Mouse (Mus musculus): ENCODE results near the gene Olfr1157.

Gene Olfr1157

DNA sequence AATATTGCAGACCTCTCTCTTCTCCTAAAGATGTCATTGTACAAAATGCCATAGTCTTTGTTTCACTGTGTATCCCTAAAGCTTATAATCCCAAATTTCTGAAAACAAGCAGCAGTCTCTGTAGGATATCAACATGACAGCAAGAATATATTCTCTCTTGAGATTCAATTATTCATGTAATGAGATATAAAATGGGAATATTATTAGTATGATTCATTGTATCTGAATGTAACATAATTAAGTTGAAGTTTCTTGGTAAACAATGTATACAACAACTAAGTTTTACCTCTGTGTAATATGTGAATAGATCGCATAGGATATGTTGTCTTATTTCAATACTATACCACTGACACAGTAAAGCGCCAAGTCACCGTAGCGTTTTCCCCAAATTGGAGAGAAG lies at the start of gene Olfr1157:
Gene Olfr1157 (minus strand): TSS at position 101 of the 400 bp plus-strand sequence.
- in situ Hi-C loops (cut with MboI; ENCODE audit: unreplicated experiment in 2 of 2), result no loop called here

DNA sequence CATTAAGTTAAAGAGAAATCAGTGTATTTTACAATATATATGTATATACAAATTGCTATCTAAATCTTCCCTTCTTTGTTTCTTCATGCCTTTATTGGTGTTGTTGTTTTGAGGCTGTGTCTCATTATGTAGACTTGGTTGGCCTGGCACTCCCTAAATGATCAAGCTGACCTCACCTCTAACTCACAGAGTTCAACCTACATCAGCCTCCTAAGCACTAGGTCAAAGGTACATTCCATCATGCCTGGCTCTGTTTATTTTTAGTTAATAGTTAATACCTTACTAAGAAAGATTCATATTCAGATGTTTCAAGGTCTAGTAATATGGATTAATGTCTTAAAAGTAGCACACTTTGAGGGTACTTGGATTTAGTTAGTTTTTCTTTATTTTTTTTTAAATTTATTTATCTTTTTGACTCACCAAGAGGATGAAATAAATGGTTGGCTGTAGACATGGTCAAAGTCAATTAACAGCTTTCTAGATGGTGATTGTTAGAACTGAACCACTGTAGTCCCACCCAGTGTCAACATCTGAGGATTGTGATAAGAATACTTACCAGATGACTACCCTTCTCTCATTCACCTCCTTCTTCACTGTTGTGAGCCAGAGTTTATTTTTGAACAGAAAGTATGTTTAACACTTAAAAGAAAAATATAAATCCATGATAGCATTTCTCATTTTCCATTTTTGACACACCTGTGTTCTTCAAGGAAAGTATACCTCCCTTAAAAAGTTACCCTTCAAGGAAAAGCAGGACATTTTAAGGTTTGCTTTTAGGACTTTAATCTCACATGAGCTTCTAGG lies 39.6 kb upstream of the Olfr1157 start, which contains the start of gene Olfr1160:
Gene Olfr1160 (minus strand): TSS at position 754 of the 804 bp plus-strand sequence.
- in situ Hi-C loops (cut with MboI; ENCODE audit: unreplicated experiment in 2 of 2), result no loop called here

DNA sequence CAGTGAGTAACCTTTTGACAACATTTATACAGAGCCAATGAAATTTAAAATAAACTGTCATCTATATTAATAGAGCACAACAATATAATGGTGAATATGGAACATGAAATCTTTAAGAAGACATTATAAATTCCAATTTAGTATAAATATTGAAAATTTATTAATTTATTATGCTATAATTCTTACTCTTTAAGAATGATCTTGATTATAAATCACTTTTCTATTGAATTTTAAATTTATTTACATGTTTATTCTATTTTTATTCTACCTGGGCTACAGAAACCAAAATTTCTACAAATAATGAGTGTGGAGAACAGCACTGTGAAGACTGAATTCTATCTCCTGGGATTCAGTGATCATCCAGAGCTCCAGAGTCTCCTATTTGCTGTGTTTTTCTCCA lies 21.7 kb upstream of the Olfr1157 start, which contains the start of gene Olfr1158:
Gene Olfr1158 (plus strand): TSS at position 301 of the 400 bp plus-strand sequence.
- in situ Hi-C loops (cut with MboI; ENCODE audit: unreplicated experiment in 2 of 2), result no loop called here

DNA sequence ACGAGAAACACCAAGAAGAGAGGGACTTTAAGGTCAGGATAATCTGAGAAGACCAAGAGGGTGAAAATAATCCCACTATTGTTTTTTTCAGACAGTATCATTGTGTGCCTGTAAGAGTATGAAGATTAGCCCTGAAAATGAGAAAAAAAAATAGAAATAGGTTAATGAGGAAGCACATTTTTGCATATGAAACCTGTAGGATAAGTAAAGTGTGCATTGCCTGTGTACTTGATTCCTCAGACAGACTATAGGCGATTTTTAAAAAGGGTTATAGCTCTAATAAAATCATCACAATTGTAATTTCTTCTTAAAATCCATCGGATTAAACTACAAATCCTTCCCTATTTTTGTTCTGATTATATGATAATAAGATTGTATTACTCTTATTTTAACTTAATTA lies 6.5 kb upstream of the Olfr1157 start, which contains the start of gene Olfr74:
Gene Olfr74 (minus strand): TSS at position 101 of the 400 bp plus-strand sequence.
- in situ Hi-C loops (cut with MboI; ENCODE audit: unreplicated experiment in 2 of 2), result no loop called here

DNA sequence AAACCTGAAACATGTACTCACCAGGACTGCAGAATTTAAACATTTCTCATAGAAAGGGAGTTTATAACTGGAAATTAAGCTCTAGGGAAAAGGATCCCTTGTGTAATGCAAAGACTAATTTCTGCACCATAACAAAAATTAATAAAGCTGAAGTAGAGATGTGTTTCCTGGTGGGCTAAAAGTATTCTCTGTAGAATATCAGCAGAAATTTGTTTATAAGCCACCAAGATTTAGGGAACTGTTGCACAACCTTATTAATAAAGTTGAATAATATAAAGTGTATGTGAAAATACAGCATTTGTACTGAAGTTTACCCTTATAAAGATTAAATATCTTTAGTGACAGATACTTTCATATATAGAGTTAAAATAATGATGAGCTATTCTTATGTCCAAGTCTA lies 15.1 kb downstream of the Olfr1157 start, which contains the start of gene Olfr1156:
Gene Olfr1156 (minus strand): TSS at position 101 of the 400 bp plus-strand sequence.
- in situ Hi-C loops (cut with MboI; ENCODE audit: unreplicated experiment in 2 of 2), result no loop called here

DNA sequence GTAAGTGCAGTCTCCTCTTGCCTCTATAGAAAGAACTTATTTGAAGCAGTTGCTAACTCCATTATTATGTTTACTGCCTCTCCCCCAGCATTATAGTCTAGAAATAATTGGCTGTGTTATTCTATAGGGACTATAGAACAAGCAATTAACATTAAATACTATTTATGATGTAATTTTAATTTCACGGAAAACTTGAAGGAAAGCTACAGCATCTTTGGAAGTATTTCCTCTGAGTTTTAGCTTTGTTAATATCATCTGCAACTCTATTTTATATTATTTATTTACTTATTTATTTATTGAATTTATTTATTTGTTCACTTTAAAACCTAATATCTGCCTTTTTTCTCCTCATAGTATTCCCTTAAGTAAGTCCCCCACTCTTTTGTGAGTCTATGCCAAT lies 23.1 kb downstream of the Olfr1157 start, which contains the start of gene Olfr1155:
Gene Olfr1155 (minus strand): TSS at position 101 of the 400 bp plus-strand sequence.
- in situ Hi-C loops (cut with MboI; ENCODE audit: unreplicated experiment in 2 of 2), result no loop called here
